Mouse (Mus musculus) lung, postnatal 14 days (tissue): ENCODE measurements around the gene Itgb5.

Experiments
- DNase-seq: peaks from one replicate; pipeline ENCODE4 v3.0.0; 2021

Gene Itgb5

GRCm38 (mm10) chr16:33832728-33833428 is 3.4 kb downstream of the Itgb5 start:
- DNase-seq, result peak; percentile 28

- no peak for DNase-seq
Observed at GRCm38 (mm10) chr16:33833429-33833753, 3.9 kb downstream of the Itgb5 start.

DNA sequence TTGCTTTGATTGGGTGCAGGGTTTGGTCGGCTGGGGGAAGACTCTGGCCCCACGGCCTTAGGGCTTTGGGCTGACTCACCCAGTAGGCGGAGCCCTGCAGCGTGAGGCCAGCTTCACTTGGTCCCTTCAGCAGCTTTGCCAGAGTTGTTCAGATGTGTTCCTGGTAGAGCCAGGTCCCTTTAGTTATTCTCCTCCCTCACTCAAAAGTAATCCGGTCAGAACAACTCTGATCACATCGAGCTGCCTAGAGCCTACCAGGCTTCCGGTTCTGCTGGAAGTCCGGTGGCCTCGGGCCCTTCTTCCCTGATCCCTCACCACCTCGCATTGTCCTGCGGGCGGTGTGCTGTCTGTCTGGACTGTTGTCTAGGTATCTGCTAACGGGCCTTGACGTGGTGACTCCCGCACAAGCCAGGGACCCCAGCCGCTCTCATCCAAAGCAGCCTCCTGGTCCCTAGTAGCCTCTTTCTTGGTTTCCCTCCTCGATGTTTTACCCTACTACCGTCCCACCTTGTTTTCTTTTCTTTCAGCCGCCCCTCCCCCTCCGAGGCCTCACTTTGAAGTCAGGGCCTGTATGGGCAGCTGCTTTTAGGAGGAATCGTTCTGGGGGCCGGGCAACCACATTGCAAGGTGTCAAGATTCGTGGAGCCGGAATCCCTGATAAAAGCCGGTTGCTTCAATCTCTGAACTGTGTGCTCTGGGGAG is 4.5 kb downstream of the Itgb5 start:
- DNase-seq, result peak; percentile 51

- DNase-seq, result no peak
Observed at GRCm38 (mm10) chr16:33836676-33837075, 7.2 kb downstream of the Itgb5 start.

DNA sequence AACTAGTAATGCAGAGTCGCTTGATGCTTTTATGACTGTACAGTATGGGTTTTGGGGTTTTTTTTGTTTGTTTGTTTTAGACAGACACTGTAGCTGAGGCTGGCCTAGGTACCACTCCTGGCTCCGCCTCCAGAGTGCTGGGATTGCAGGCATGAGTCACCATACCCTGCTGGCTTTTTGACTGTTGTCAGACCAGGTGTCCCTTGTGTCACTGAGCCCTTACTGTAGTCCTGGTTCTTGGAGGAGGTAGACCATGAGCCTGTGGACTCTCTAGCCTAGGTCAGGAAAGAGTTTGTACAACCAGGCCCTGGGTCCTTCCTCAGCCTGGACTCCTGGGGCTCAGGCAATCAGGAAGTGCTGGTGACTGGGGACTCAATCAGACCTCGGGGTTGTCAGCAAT is 7.7 kb downstream of the Itgb5 start:
- no peak for DNase-seq

DNA sequence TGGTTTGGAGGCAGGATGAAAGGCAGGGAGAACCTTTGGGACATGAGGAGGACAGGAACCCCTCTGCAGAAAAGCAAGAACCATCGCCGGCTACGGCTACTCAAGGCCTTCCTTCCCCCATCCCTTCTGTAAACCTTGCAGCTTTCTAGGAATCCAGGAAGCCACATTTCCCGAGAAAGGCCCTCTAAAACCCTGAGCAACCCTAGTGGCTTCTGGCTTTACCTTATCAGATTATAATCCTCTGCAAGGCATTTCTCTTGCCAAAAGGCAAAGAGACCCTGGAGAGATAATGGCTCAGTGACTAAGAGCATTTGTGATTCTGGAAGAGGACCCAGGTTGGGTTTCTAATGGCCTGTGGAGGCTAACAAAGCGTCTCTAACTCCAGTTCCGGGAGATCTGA is 11.2 kb downstream of the Itgb5 start:
- no peak for DNase-seq

DNA sequence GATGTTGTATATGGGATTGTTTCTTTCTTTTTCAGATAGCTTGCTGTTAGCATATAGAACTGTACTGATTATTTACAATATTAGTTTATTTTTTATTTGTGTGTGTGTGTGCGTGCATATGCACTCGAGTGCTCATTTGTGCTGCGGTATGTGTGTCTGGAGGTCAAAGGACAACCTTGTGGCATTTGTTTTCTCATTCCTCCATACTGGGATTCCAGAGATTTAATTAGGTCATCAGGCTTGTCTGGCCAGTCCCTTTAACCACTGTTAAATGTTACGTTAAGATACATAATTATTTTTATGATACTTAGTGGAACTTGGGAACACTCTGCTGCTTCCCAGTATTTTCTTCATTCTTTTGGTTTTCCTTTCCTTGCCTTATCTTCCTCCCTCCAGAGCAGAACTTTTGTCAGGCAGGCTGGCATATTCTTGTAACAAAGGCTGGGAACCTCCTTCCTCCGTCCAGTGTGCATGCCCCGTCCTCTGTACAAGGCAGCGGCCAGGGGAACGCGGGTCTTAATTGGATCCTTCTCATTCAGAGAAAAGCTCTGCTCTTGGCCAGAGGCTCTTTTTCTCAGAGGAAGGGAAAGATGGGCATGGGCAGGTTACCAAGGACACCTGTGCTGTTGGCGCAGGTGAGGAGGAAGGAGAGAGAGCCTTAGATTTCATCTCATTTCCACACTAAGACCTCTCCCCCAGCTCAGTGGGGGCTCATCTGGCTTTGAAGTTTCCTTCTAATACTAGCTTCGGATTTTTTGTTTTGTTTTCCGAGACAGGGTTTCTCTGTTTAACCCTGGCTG is 12.8 kb downstream of the Itgb5 start:
- DNase-seq, result no peak

DNA sequence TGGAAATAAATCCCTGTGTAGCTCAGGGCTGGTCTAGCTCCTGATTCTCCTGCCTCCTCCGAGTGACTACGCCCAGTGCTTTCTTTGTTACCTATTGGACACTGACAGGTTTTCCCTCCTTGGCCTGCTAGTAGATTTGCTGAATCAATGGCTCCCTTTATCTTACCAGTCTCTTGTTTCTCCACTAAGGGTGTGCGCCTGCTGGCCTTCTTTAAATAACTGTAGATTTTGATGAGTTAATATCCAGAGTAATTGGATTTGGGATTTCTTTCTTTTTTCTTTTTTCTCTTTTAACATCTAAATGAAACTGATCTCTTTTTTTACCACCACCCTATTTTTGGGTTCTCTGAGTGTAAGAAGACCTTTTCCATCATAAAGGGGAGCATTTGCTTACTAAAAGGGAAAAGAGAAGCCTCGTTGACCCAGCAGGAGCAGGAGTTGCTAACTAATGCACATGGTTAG is 14.7 kb downstream of the Itgb5 start:
- DNase-seq, result no peak

DNA sequence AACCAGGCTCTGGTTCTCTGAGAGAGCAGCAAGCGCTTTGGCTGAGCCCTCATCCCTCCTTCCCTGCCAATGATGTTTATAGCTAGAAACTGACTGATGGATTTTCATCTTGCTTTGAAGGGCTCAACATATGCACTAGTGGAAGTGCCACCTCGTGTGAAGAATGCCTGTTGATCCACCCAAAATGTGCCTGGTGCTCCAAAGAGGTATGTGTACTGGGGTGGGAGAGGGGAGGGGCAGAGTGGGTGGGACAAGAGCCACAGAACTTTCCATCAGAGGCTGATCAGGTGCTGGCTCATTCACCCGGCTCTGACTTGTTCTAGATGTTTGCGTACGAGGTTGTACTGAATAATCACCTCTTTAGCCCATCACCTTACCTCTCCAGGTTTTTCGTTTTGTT is 15.4 kb downstream of the Itgb5 start:
- no peak for DNase-seq

- no peak for DNase-seq
Observed at GRCm38 (mm10) chr16:33853271-33853670, 23.8 kb downstream of the Itgb5 start.

DNA sequence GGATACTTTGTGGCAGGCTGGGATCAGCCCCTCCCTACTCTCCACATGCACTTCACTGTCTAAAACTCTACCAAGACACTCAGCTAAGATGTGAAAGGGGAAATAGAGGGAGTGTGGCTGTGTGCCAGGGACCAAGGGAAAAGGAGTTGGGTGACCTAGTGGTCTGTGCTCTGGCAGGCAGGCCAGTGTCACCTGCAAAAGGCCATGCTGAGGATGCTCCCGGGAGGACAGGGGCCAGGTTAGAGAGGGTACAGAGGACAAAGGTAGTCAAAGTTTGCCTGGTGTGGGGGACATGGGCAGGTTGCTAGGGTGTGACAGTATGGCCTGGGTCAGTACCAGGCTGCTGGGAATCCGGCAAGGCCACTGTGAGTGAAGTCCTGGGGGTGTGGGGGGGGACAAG is 29.3 kb downstream of the Itgb5 start:
- no peak for DNase-seq

- DNase-seq, result no peak
Observed at GRCm38 (mm10) chr16:33859380-33859779, 29.9 kb downstream of the Itgb5 start.

DNA sequence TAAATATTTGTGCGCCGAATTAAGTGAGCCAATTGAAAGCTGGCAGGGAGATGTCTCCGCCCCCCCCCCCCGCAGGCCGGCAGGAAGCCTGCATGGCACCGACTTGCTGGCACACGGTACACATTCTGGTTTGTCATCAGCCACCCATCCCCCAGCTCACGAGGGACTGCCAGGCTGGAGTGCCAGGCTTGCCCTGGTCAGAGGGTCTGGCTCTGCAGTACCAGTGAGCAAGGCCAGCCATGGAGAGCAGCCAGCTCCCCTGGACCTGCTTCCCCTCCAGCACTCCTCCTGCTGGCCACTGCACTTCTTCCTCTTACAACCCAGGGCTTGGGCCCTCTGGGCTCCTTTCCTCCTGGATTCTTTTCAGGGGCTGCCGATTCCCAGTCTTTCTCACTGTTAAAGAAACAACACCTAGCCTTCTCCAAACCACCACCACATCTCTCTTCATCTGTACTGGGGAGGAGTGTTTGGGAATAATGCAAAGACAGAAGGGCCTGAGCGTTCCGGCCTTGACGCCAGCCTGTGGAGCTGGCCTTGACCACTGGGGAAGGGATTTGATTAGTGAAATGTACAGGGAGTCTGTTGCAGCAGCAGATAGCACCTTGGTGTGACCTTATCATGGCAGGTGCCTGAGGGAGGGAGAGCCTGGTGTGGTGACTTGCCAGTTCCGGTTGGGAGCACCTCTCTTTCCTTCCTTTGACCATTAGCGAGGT is 30.7 kb downstream of the Itgb5 start:
- peak; percentile 36 for DNase-seq

DNA sequence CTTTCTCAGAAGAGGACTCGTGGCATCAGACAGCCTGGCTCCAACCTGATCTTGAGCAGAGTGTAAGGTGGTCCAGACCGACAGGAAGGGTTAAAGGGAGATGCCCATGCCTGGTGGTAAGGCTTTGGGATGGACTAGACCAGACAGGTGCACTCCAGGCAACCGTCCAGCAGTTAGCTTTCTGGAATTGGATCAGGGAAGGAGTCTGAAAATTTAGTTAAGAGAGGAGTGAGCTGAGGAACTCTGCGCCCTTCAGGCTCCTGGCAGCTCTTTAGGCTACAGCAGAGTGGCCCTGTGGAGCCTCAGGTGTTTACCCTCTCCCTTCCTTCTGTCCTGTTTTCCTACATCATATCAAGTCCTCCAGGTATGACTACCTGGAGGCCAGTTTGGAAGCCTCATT is 32.9 kb downstream of the Itgb5 start:
- no peak for DNase-seq

GRCm38 (mm10) chr16:33863208-33863751 is 33.8 kb downstream of the Itgb5 start:
- no peak for DNase-seq

GRCm38 (mm10) chr16:33870224-33870785 is 40.8 kb downstream of the Itgb5 start:
- DNase-seq, result no peak

- no peak for DNase-seq
Observed at GRCm38 (mm10) chr16:33870988-33871758, 41.7 kb downstream of the Itgb5 start.

GRCm38 (mm10) chr16:33871865-33872443 is 42.5 kb downstream of the Itgb5 start:
- no peak for DNase-seq

- no peak for DNase-seq
Observed at GRCm38 (mm10) chr16:33873282-33873681, 43.8 kb downstream of the Itgb5 start.

- peak; percentile 58 for DNase-seq
Observed at GRCm38 (mm10) chr16:33878041-33878783, 48.7 kb downstream of the Itgb5 start.

- DNase-seq, result no peak
Observed at GRCm38 (mm10) chr16:33879031-33879430, 49.6 kb downstream of the Itgb5 start.
